Mouse (Mus musculus) kidney, postnatal 0 days (tissue): ENCODE results near the gene C1qtnf7. TPM values are rescaled to one million over a fixed set of nuclear protein-coding genes. Genes with fewer than 3 reads are reported as not detected.
A peak's percentile ranks its signal among the peaks of the same experiment; 100 is the strongest.

ENCODE experiments used
- ATAC-seq: fragments of 200-750 bp; cut with Nextera tagmentation; replicated peaks from 2 replicates; pipeline ENCODE4 v1.8.0; 2017; ENCODE audit warnings: low read depth, moderate number of reproducible peaks, moderate TSS enrichment, moderate library complexity; ENCODE audit not compliant: low FRiP score
- DNase-seq: peaks from one replicate; pipeline ENCODE4 v3.0.0-alpha.2; 2016; ENCODE audit warnings: low spot score
- H3K27ac ChIP-seq: fragments of 300-500 bp; sonication (generic); 2 replicates; pipeline ENCODE4 v1.5.1; 2014; ENCODE audit warnings: mild to moderate bottlenecking
- H3K27me3 ChIP-seq: fragments of 300-500 bp; sonication (generic); 2 replicates; pipeline ENCODE4 v1.6.1; 2014; ENCODE audit warnings: low read length, mixed read lengths; ENCODE audit not compliant: insufficient read depth
- H3K36me3 ChIP-seq: fragments of 300-500 bp; sonication (generic); 2 replicates; pipeline ENCODE4 v1.6.1; 2014; ENCODE audit warnings: low read length, mixed read lengths; ENCODE audit not compliant: insufficient read depth
- H3K4me1 ChIP-seq: fragments of 300-500 bp; sonication (generic); replicated peaks from 2 replicates; pipeline ENCODE4 v1.6.1; 2014; ENCODE audit warnings: antibody characterized with exemption, low read length, mixed read lengths; ENCODE audit not compliant: insufficient read depth
- H3K4me2 ChIP-seq: fragments of 300-500 bp; sonication (generic); 2 replicates; pipeline ENCODE4 v1.6.1; 2014; ENCODE audit warnings: mild to moderate bottlenecking, low read length, moderate library complexity, mixed read lengths
- H3K4me3 ChIP-seq: fragments of 300-500 bp; sonication (generic); replicated peaks from 2 replicates; pipeline ENCODE4 v1.5.1; 2014; ENCODE audit warnings: low read depth, low read length
- H3K9ac ChIP-seq: fragments of 300-500 bp; sonication (generic); 2 replicates; pipeline ENCODE4 v1.6.1; 2014; ENCODE audit warnings: low read depth, low read length
- H3K9me3 ChIP-seq: fragments of 300-500 bp; sonication (generic); replicated peaks from 2 replicates; pipeline ENCODE4 v1.6.1; 2016; ENCODE audit warnings: low read length, inconsistent platforms, mixed read lengths
- CTCF ChIP-seq: IDR thresholded peaks from 2 replicates; pipeline ENCODE4 v1.5.1; 2016; ENCODE audit warnings: antibody characterized with exemption, low read depth, mild to moderate bottlenecking, moderate library complexity
- WGBS: fragments of 180-500 bp; shearing (Covaris S2); extraction: QIAGEN DNeasy Blood & Tissue Kit; methylation state at CpG from one replicate; pipeline ENCODE4 v1.1.7; 2014; 5-methylcytosine and 5-hydroxymethylcytosine counted together
- polyA plus RNA-seq: library from polyadenylated mRNA; unstranded; fragments of >200 nt; fragmentation: Nextera tagmentation; extraction: Ambion mirVana; gene quantifications from 2 replicates; pipeline ENCODE4 v1.2.1, GENCODE M21; 2015

The C1qtnf7 gene
- polyA plus RNA-seq, 1 experiment from 2014 or later, result 15.6 TPM

DNA sequence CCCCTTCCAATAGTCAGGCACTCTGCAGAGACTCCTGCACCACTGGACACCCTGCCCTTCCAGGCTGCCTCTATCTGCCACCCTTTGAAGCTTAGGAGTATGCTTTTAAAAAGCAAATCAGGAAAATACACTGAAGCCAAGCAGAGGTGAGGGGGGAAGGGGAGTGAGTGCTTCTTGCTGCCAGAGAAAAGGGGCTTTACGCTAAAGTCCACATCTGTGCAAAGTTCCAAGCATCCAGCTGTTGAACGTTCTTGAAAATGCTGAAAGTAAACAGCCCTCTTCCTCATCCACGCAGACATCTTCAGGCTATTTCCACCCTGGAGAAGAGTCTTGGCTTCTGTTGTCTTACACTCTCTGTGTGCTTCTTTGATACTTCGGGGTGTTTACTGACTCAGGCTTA is 34.6 kb downstream of the C1qtnf7 start:
- no peaks in the 10 kb centered on the region for H3K9me3 ChIP-seq
- ATAC-seq, result no peak
- 38% methylated on average over 4 of the region's 4 CpGs for WGBS
- peaks cover 8% of the 10 kb centered on the region; the same call in 1 of the 2 replicates for H3K4me1 ChIP-seq
- H3K9ac ChIP-seq, result peak overlapping the region; percentile 37; the same call in 1 of the 2 replicates
- no peak overlapping the region for H3K4me3 ChIP-seq
- no peaks in the 10 kb centered on the region for H3K36me3 ChIP-seq
- no peaks in the 10 kb centered on the region for H3K27me3 ChIP-seq
- peak; percentile 58 for DNase-seq
- 0 out of 2 replicates have a peak overlapping the region, but pooled peaks have one; percentile 19 for H3K27ac ChIP-seq
- H3K4me2 ChIP-seq, result peak overlapping the region; percentile 0; the same call in 1 of the 2 replicates
- no peak for TF ChIP-seq CTCF

DNA sequence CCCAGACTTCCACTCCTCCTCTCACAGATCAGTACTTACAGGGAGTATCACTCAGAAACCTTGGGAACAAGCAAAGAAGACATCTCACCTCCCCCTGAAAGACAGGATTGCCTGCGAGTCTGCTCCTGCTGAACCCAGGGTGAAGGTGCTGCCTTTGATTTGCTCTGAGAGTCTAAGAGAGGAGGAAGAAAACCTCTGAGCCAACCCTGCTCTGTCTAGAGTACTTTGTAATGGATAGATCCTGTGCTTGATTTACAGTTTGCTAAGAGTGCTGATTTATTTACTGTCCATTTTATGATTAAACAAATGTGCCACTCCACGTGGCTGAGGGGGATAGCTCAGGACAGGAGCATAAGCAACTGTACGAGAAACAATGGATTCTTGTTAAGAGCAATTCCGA is 35.1 kb downstream of the C1qtnf7 start:
- no peak for TF ChIP-seq CTCF
- Histone ChIP-seq H3K27me3 (no peaks in the 10 kb centered on the region), H3K4me3 (no peak overlapping the region), H3K36me3 (no peaks in the 10 kb centered on the region), H3K4me1 (peaks cover 8% of the 10 kb centered on the region; the same call in 1 of the 2 replicates), H3K4me2 (peak overlapping the region; percentile 0; the same call in 1 of the 2 replicates), H3K9me3 (no peaks in the 10 kb centered on the region), H3K9ac (peak overlapping the region; percentile 37; the same call in 1 of the 2 replicates), H3K27ac (0 out of 2 replicates have a peak overlapping the region, but pooled peaks have one; percentile 19)
- WGBS, result 21% methylated on average over 4 of the region's 4 CpGs
- 0 out of 2 replicates have a peak, but pooled peaks have one; percentile 38 for ATAC-seq
- DNase-seq, result peak; percentile 40

DNA sequence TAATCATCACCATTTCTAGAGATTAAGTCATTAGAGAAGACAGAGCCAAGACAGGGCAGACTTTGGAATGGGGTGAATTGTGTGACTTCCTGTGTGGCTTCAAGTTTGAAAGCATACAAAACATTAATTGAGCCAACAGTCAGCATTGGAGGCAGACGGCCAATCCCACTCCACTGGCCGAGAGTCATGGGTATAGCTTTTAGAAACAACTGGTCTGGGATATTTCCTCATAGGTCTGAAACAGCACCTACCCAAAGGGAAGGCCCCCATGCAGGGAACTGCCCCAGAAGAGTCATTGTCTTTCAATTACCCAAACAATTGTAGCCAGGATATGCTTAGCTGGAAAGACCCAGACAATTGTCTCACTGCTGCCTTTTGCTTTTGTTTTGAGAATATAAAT is 39.5 kb downstream of the C1qtnf7 start:
- Histone ChIP-seq H3K27me3 (no peaks in the 10 kb centered on the region), H3K27ac (peak overlapping the region; percentile 62), H3K4me1 (peaks cover 7% of the 10 kb centered on the region; the same call in 1 of the 2 replicates), H3K9me3 (no peaks in the 10 kb centered on the region), H3K4me3 (no peak overlapping the region), H3K4me2 (no peak overlapping the region), H3K36me3 (no peaks in the 10 kb centered on the region), H3K9ac (no peak overlapping the region)
- ATAC-seq, result no peak; the same call in 1 of the 2 replicates
- no peak for TF ChIP-seq CTCF
- peak; percentile 37 for DNase-seq
- WGBS, result 35% methylated on average over 2 of the region's 2 CpGs

DNA sequence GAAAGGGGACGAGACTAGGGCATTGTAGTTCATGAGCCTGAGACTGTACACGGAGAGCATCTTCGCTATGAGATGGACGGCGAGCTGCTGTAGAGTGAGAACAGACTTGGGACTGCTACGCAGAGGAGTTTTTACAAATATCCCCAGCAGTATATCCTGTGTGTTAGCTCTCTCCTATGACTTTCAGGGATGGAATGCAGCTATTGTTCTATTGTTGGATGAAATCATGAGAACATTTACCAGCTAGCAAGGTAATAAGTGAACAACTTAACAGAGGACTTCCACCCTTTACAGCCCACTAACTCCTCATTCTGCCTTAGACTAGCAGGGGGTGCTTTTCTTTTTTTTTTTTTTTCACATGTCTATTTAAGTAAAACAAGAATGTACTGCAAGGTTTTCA is 40.1 kb downstream of the C1qtnf7 start:
- Histone ChIP-seq H3K27ac (peak overlapping the region; percentile 62; the same call in 1 of the 2 replicates), H3K4me2 (no peak overlapping the region)
- peak; percentile 56 for DNase-seq

DNA sequence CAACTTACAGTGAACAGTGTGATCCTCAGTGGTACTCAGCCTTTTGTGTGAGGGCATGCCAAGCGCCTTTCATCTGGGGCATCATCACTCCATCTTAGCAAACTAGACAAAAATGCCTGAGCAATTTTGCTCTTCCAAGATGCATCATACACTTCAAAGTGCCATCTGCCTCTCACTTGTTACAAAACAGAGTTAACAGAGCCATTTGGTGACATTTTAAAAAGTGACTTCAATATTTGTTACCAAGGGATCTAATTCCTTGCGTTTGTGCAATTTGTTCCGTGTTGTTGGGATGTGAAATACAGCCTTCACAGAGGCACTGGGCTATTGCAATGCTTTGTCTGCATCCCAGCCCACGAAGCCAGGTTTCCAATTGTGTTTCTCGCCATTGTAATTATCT is 42.1 kb downstream of the C1qtnf7 start:
- H3K9ac ChIP-seq, result no peak overlapping the region
- H3K36me3 ChIP-seq, result no peaks in the 10 kb centered on the region
- no peak for ATAC-seq
- no peak overlapping the region for H3K4me2 ChIP-seq
- H3K27ac ChIP-seq, result no peak overlapping the region
- H3K27me3 ChIP-seq, result no peaks in the 10 kb centered on the region
- 88% methylated on average over 5 of the region's 5 CpGs for WGBS
- no peak for TF ChIP-seq CTCF
- DNase-seq, result no peak
- H3K4me1 ChIP-seq, result no peaks in the 10 kb centered on the region
- H3K9me3 ChIP-seq, result no peaks in the 10 kb centered on the region
- H3K4me3 ChIP-seq, result no peak overlapping the region

More for the DNA sequence above, 40.1 kb downstream of the C1qtnf7 start:
- Histone ChIP-seq H3K4me3 (no peak overlapping the region), H3K36me3 (no peaks in the 10 kb centered on the region), H3K9me3 (no peaks in the 10 kb centered on the region), H3K4me1 (peaks cover 2% of the 10 kb centered on the region; the same call in 1 of the 2 replicates), H3K27me3 (no peaks in the 10 kb centered on the region), H3K9ac (no peak overlapping the region)
- 74% methylated on average over 6 of the region's 6 CpGs for WGBS
- peak; percentile 81 for ATAC-seq
- TF ChIP-seq CTCF, result no peak

DNA sequence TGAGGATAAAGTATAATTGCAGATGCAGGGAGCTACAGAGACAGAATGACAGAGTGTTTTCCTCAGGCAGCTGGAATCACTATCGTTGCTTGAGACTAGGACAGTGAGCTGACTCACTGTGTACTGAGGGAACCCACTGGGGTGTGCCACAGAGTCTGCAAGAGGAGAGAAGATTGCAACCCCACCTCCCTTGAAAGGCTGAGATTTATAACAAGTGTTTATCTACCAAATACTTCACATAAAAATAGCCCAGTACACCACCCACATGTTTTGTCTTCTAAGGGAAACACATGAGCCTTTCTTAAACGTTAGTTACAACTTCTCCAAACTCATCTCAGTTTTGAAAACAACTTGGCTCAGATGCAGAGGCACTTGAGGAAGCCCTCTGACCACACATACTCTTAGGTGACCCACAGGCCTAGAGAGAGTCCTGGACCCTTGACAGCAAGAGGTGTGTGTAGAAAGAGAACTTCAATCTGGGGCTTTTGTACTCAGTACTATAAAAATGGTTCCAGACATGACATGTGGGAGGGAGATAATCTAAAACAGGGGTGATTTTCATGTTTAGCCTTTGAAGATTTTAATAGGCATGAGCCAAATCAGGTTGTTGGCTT is 46.4 kb downstream of the C1qtnf7 start:
- Histone ChIP-seq H3K9ac (no peak overlapping the region), H3K27ac (peak overlapping the region; percentile 51; the same call in 1 of the 2 replicates), H3K27me3 (no peaks in the 10 kb centered on the region), H3K36me3 (no peaks in the 10 kb centered on the region), H3K9me3 (no peaks in the 10 kb centered on the region), H3K4me2 (no peak overlapping the region), H3K4me3 (no peak overlapping the region), H3K4me1 (0 out of 2 replicates have a peak, but pooled peaks cover 4% of the 10 kb centered on the region)
- WGBS, result 25% methylated on average over 2 of the region's 2 CpGs
- TF ChIP-seq CTCF, result no peak; the same call in 1 of the 2 replicates
- DNase-seq (peak; percentile 87), ATAC-seq (peak; percentile 77; the same call in 1 of the 2 replicates)
